Mouse (Mus musculus): ENCODE measurements at regions not wholly inside any gene's neighbourhood (a gene's known extent, or its start where the extent isn't known, plus 50 kb on each side); places are given as distances from the start of the nearest gene placed in this dataset.

DNA sequence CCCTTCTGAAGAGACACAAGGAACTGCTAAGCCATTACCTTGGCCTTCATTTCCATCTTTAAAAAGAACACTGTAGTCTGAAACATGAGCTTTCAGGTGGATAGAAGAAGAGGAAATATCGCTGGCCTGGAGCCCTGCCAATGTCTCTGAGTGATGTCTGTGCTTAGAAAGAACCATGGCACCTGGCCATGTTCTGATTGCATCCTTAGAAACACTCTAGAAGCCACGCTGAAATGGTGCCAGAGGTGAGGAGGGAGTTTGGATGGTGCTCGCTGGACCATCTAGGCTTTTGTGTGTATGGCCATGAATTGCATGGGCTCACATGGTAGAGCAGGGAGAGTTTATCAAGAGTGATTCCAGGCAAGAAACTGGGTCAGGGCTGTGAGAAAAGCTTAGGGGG is 207.4 kb downstream of the Diras2 start:
- TF ChIP-seq CTCF (conservative IDR thresholded peaks at IDR 0.05; ENCODE audit: insufficient read depth, insufficient read length, low read depth, low read length) (no peak), POLR2A (IDR thresholded peaks at IDR 0.05; ENCODE audit: low read depth, low read length) (no peak)
